Mouse (Mus musculus): ENCODE data around the gene Fgfbp3. TPM values are rescaled to one million over a fixed set of nuclear protein-coding genes. Genes with fewer than 3 reads are reported as not detected.

The Fgfbp3 gene
- polyA plus RNA-seq, 1 experiment, result 4.9 TPM

DNA sequence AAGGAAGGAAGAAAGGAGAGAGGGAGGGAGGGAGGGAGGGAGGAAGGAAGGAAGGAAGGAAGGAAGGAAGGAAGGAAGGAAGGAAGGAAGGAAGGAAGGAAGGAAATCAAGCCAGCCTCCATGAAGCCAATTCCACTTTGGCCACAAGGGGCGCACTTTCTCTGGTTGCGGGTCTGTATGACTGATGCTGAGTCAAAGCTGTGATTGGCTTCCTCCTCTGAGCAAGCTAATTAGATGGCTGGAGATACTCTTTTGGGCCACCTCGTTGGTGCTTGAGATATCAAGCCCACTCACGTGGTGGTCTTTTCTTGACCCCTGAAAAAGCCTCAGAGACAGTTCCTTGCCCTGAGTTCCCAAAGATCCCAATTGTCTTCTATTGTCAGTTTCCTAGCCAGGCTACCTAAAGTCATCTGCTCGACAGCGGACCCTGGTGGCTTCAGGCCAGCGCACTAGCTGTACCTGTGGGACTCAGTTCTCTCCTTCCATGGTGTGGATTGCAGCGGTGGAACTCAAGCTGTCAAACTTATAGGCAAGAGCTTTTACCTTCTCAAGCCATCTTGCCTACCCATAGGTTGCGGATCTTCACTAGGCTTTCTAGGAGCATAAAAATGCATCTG lies 9.6 kb downstream of the Fgfbp3 start:
- no peaks in the 10 kb centered on the region for H3K36me3 ChIP-seq (ENCODE audit: control insufficient read depth, insufficient read depth, low read length)
- H3K27me3 ChIP-seq (ENCODE audit: control insufficient read depth, insufficient read depth, low read length), result peaks cover under 1% of the 10 kb centered on the region; the same call in 1 of the 2 replicates
- WGBS, result 19% methylated on average over 9 of the region's 9 CpGs
- H3K4me3 ChIP-seq (ENCODE audit: low read depth, low read length), result no peak overlapping the region
- no peak overlapping the region for H3K27ac ChIP-seq (ENCODE audit: insufficient read depth, low read depth, low read length)
- TF ChIP-seq CTCF (IDR thresholded peaks at IDR 0.05; ENCODE audit: extremely low read depth, insufficient read length, insufficient replicate concordance, low read depth, low read length) (peak; percentile 73; the same call in 1 of the 2 replicates), POLR2A (IDR thresholded peaks at IDR 0.05; ENCODE audit: low read depth, low read length) (no peak)
- H3K4me1 ChIP-seq (ENCODE audit: control insufficient read depth, insufficient read depth, insufficient read length, low read length), result no peaks in the 10 kb centered on the region

- 65% methylated on average over 3 of the region's 3 CpGs for WGBS
- Histone ChIP-seq H3K27me3 (ENCODE audit: control insufficient read depth, insufficient read depth, low read length) (peaks cover 7% of the 10 kb centered on the region), H3K4me1 (ENCODE audit: control insufficient read depth, insufficient read depth, insufficient read length, low read length) (peaks cover 3% of the 10 kb centered on the region; the same call in 1 of the 2 replicates), H3K27ac (ENCODE audit: insufficient read depth, low read depth, low read length) (no peak overlapping the region), H3K4me3 (ENCODE audit: low read depth, low read length) (no peak overlapping the region), H3K36me3 (ENCODE audit: control insufficient read depth, insufficient read depth, low read length) (no peaks in the 10 kb centered on the region)
- TF ChIP-seq POLR2A (IDR thresholded peaks at IDR 0.05; ENCODE audit: low read depth, low read length) (no peak), CTCF (IDR thresholded peaks at IDR 0.05; ENCODE audit: extremely low read depth, insufficient read length, insufficient replicate concordance, low read depth, low read length) (no peak)
These were observed 10.3 kb downstream of the Fgfbp3 start for GRCm38 (mm10) chr19:36909150-36909549.

DNA sequence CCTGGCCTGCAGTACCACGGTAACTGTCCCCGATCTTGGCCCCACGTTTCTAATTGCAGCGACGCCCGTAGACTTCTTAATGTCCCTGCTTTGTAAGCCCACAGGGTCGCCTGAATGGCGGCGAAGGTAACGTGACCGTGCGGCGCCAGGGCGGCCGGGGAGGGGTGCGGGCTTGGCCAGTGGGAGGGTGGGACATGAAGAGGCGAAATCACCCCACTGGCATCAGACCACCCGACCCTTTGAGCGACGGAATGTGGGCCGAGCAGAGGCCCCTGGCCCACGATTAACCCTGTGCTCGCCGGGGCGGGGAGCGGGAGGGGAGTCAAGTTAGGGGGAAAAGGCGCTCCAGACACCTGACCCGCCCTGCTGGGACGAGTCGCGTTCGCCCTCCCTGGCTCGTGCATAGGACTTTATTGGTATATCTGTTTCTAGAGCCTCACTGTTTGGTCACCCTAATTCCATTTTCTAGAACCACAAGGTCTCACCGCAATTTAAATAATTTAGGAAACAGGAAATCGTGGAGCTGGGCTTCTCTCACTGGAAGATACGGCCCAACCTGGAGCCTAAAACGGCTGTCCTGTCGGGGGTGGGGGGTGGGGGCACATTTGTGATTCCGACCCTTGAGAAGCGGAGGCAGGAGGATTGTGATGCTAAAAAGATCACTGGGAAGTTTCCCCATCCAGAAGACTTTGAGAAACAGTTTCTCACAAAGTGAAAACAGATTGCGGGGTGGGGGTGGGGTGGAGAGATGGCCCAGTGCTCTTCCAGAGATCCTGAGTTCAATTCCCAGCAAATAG lies 15.0 kb downstream of the Fgfbp3 start:
- Histone ChIP-seq H3K27ac (ENCODE audit: insufficient read depth, low read depth, low read length) (no peak overlapping the region), H3K4me3 (ENCODE audit: low read depth, low read length) (peak overlapping the region; percentile 67), H3K4me1 (ENCODE audit: control insufficient read depth, insufficient read depth, insufficient read length, low read length) (peaks cover 4% of the 10 kb centered on the region; the same call in 1 of the 2 replicates), H3K36me3 (ENCODE audit: control insufficient read depth, insufficient read depth, low read length) (no peaks in the 10 kb centered on the region), H3K27me3 (ENCODE audit: control insufficient read depth, insufficient read depth, low read length) (peaks cover 9% of the 10 kb centered on the region)
- WGBS, result 4% methylated on average over 41 of the region's 41 CpGs
- TF ChIP-seq CTCF (IDR thresholded peaks at IDR 0.05; ENCODE audit: extremely low read depth, insufficient read length, insufficient replicate concordance, low read depth, low read length), result no peak
- no peak for TF ChIP-seq POLR2A (IDR thresholded peaks at IDR 0.05; ENCODE audit: low read depth, low read length)

- 48% methylated on average over 7 of the region's 7 CpGs for WGBS
- H3K4me1 ChIP-seq (ENCODE audit: control insufficient read depth, insufficient read depth, insufficient read length, low read length), result peaks cover 4% of the 10 kb centered on the region; the same call in 1 of the 2 replicates
- no peak overlapping the region for H3K4me3 ChIP-seq (ENCODE audit: low read depth, low read length)
These were observed 16.0 kb downstream of the Fgfbp3 start for GRCm38 (mm10) chr19:36903377-36903776.

GRCm38 (mm10) chr19:36897778-36898177 lies 21.6 kb downstream of the Fgfbp3 start:
- 61% methylated on average over 9 of the region's 9 CpGs for WGBS
- no peaks in the 10 kb centered on the region for H3K4me1 ChIP-seq (ENCODE audit: control insufficient read depth, insufficient read depth, insufficient read length, low read length)
- no peak for TF ChIP-seq POLR2A (IDR thresholded peaks at IDR 0.05; ENCODE audit: low read depth, low read length)
- peak; percentile 56; the same call in 1 of the 2 replicates for TF ChIP-seq CTCF (IDR thresholded peaks at IDR 0.05; ENCODE audit: extremely low read depth, insufficient read length, insufficient replicate concordance, low read depth, low read length)
- no peak overlapping the region for H3K27ac ChIP-seq (ENCODE audit: insufficient read depth, low read depth, low read length)
- H3K27me3 ChIP-seq (ENCODE audit: control insufficient read depth, insufficient read depth, low read length), result no peaks in the 10 kb centered on the region
- no peak overlapping the region for H3K4me3 ChIP-seq (ENCODE audit: low read depth, low read length)
- peaks cover 10% of the 10 kb centered on the region for H3K36me3 ChIP-seq (ENCODE audit: control insufficient read depth, insufficient read depth, low read length)

More at GRCm38 (mm10) chr19:36903377-36903776, 16.0 kb downstream of the Fgfbp3 start:
- H3K27me3 ChIP-seq (ENCODE audit: control insufficient read depth, insufficient read depth, low read length), result peaks cover 9% of the 10 kb centered on the region
- no peak for TF ChIP-seq CTCF (IDR thresholded peaks at IDR 0.05; ENCODE audit: extremely low read depth, insufficient read length, insufficient replicate concordance, low read depth, low read length)
- no peak for TF ChIP-seq POLR2A (IDR thresholded peaks at IDR 0.05; ENCODE audit: low read depth, low read length)
- H3K27ac ChIP-seq (ENCODE audit: insufficient read depth, low read depth, low read length), result no peak overlapping the region
- H3K36me3 ChIP-seq (ENCODE audit: control insufficient read depth, insufficient read depth, low read length), result no peaks in the 10 kb centered on the region

- Histone ChIP-seq H3K27me3 (ENCODE audit: control insufficient read depth, insufficient read depth, low read length) (no peaks in the 10 kb centered on the region), H3K4me1 (ENCODE audit: control insufficient read depth, insufficient read depth, insufficient read length, low read length) (no peaks in the 10 kb centered on the region), H3K27ac (ENCODE audit: insufficient read depth, low read depth, low read length) (no peak overlapping the region), H3K36me3 (ENCODE audit: control insufficient read depth, insufficient read depth, low read length) (peaks cover 12% of the 10 kb centered on the region), H3K4me3 (ENCODE audit: low read depth, low read length) (no peak overlapping the region)
- WGBS, result 46% methylated on average over 10 of the region's 10 CpGs
- TF ChIP-seq POLR2A (IDR thresholded peaks at IDR 0.05; ENCODE audit: low read depth, low read length) (no peak), CTCF (IDR thresholded peaks at IDR 0.05; ENCODE audit: extremely low read depth, insufficient read length, insufficient replicate concordance, low read depth, low read length) (no peak)
These were observed 22.4 kb downstream of the Fgfbp3 start for GRCm38 (mm10) chr19:36896791-36897569.

All from small intestine, adult 2 months (tissue).